8 mouse cellular contexts compared by ENCODE assay signal in the genomic region with DNA sequence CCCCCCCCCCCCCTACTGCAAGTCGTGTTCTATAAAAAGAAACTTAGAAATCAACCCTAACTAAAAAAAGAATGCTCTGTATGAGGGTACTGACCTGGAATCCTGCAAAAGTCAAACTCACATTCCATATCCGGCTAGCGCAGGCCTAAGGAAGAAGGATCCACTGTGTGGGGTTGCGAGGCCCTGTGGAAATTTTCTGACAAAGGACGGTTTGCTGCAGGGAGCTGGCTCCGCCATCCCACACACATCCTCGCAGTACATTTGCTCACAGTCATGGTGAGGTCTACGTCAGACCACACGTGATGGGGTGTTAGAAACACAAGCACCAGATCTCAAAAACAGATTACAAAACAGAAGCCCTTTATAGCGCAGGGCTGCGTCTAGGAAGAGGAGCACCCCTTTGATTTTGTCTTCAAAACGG. TPM values are rescaled to one million over a fixed set of nuclear protein-coding genes. Genes with fewer than 3 reads are reported as not detected.
DNase-seq lines count a peak whose midpoint lies in the region; ATAC-seq and TF ChIP-seq lines count a peak whose summit lies in the region.

No protein-coding gene starts in this region.

- no peak overlapping the region for H3K4me3 ChIP-seq in heart, adult 2 months
- no peak overlapping the region for H3K4me3 ChIP-seq in brown adipose tissue, adult 24 weeks (ENCODE audit: insufficient read depth, low read depth, low read length)
- H3K4me3 ChIP-seq in midbrain, embryonic 16.5 days (ENCODE audit: low read depth, low read length): no peak overlapping the region
- no peak overlapping the region for H3K4me3 ChIP-seq in forebrain, embryonic 14.5 days (ENCODE audit: low read depth, low read length)
- no peak overlapping the region for H3K4me3 ChIP-seq in forebrain, postnatal 0 days (ENCODE audit: low read depth, low read length)

- H3K4me1 ChIP-seq in heart, adult 2 months (ENCODE audit: control insufficient read depth, insufficient read depth, low read length): peaks cover 7% of the 10 kb centered on the region
- H3K4me1 ChIP-seq in brown adipose tissue, adult 24 weeks (ENCODE audit: control insufficient read depth, insufficient read depth, insufficient read length, low read length): peaks cover 2% of the 10 kb centered on the region; the same call in 1 of the 2 replicates
- H3K4me1 ChIP-seq in midbrain, embryonic 16.5 days (ENCODE audit: control insufficient read depth, insufficient read depth, low read length): no peaks in the 10 kb centered on the region
- no peaks in the 10 kb centered on the region for H3K4me1 ChIP-seq in forebrain, embryonic 14.5 days (ENCODE audit: control insufficient read depth, insufficient read depth, low read length)
- H3K4me1 ChIP-seq in forebrain, postnatal 0 days (ENCODE audit: insufficient read depth): no peaks in the 10 kb centered on the region

- peaks cover 1% of the 10 kb centered on the region; the same call in 1 of the 2 replicates for H3K79me2 ChIP-seq in heart, adult 2 months (replicated peaks; ENCODE audit: control insufficient read depth, insufficient read depth, low read length)

- peak; percentile 25; the same call in 1 of the 2 replicates for TF ChIP-seq EP300 in heart, adult 2 months (IDR thresholded peaks at IDR 0.05; ENCODE audit: insufficient read depth, low read depth, low read length)

- TF ChIP-seq POLR2A in heart, adult 2 months (IDR thresholded peaks at IDR 0.05; ENCODE audit: insufficient read depth, low read depth, low read length): no peak

- peak overlapping the region; percentile 48; the same call in 1 of the 2 replicates for H3K9ac ChIP-seq in heart, adult 2 months (ENCODE audit: low read depth, low read length)
- no peak overlapping the region for H3K9ac ChIP-seq in midbrain, embryonic 16.5 days (ENCODE audit: low read depth, low read length)
- H3K9ac ChIP-seq in forebrain, embryonic 14.5 days (ENCODE audit: low read length): no peak overlapping the region
- H3K9ac ChIP-seq in forebrain, postnatal 0 days: no peak overlapping the region

- H3K4me2 ChIP-seq in midbrain, embryonic 16.5 days (ENCODE audit: low read length): no peak overlapping the region
- no peak overlapping the region for H3K4me2 ChIP-seq in forebrain, embryonic 14.5 days (ENCODE audit: low read length)
- H3K4me2 ChIP-seq in forebrain, postnatal 0 days (ENCODE audit: low read depth): no peak overlapping the region

- WGBS in heart, adult 2 months: 38% methylated on average over 12 of the region's 12 CpGs
- WGBS in midbrain, embryonic 16.5 days: 80% methylated on average over 12 of the region's 12 CpGs
- WGBS in forebrain, embryonic 14.5 days: 86% methylated on average over 12 of the region's 12 CpGs
- WGBS in forebrain, postnatal 0 days: 81% methylated on average over 12 of the region's 12 CpGs

- peak in 1 of 2 experiments; percentile 40 for DNase-seq in heart, adult 2 months
- DNase-seq in heart, postnatal 25 days (ENCODE audit: low spot score): no peak
- DNase-seq in kidney, postnatal 25 days: peak; percentile 39 to 66
- DNase-seq in right cerebral cortex, postnatal 25 days: peak; percentile 78
- DNase-seq in forebrain, embryonic 14.5 days (ENCODE audit: low spot score): no peak
- no peak for DNase-seq in forebrain, postnatal 0 days

- H3K36me3 ChIP-seq in heart, adult 2 months (ENCODE audit: control insufficient read depth, insufficient read depth, low read length): no peaks in the 10 kb centered on the region
- peaks cover 8% of the 10 kb centered on the region for H3K36me3 ChIP-seq in midbrain, embryonic 16.5 days (ENCODE audit: control insufficient read depth, insufficient read depth, low read length)
- no peaks in the 10 kb centered on the region; the same call in 1 of the 2 replicates for H3K36me3 ChIP-seq in forebrain, embryonic 14.5 days (ENCODE audit: control insufficient read depth, insufficient read depth, low read length)
- H3K36me3 ChIP-seq in forebrain, postnatal 0 days (ENCODE audit: insufficient read depth): 0 out of 2 replicates have a peak, but pooled peaks cover 8% of the 10 kb centered on the region

- no peak for TF ChIP-seq CTCF in heart, adult 2 months (IDR thresholded peaks at IDR 0.05)
- no peak for TF ChIP-seq CTCF in forebrain, postnatal 0 days (IDR thresholded peaks at IDR 0.05; ENCODE audit: low read depth)

- H3K9me3 ChIP-seq in midbrain, embryonic 16.5 days (replicated peaks; ENCODE audit: control insufficient read depth, low read length, poor library complexity, severe bottlenecking): peaks cover 3% of the 10 kb centered on the region; the same call in 1 of the 2 replicates
- peaks cover 6% of the 10 kb centered on the region; the same call in 1 of the 2 replicates for H3K9me3 ChIP-seq in forebrain, embryonic 14.5 days (replicated peaks; ENCODE audit: control insufficient read depth, low read length)
- H3K9me3 ChIP-seq in forebrain, postnatal 0 days (ENCODE audit: low read length): 0 out of 2 replicates have a peak, but pooled peaks cover 5% of the 10 kb centered on the region

- no peak for ATAC-seq in midbrain, embryonic 16.5 days
- ATAC-seq in forebrain, embryonic 14.5 days: no peak
- no peak; the same call in 1 of the 2 replicates for ATAC-seq in forebrain, postnatal 0 days

- no peaks in the 10 kb centered on the region for H3K27me3 ChIP-seq in heart, adult 2 months (ENCODE audit: control insufficient read depth, insufficient read depth, low read length)
- H3K27me3 ChIP-seq in midbrain, embryonic 16.5 days (ENCODE audit: control insufficient read depth, insufficient read depth, low read depth, low read length): no peaks in the 10 kb centered on the region
- no peaks in the 10 kb centered on the region for H3K27me3 ChIP-seq in forebrain, embryonic 14.5 days (replicated peaks; ENCODE audit: control insufficient read depth, insufficient read depth, low read length)
- H3K27me3 ChIP-seq in forebrain, postnatal 0 days (ENCODE audit: insufficient read depth, low read length): no peaks in the 10 kb centered on the region

- H3K27ac ChIP-seq in heart, adult 2 months: peak overlapping the region; percentile 95
- H3K27ac ChIP-seq in brown adipose tissue, adult 24 weeks (replicated peaks; ENCODE audit: low read depth, low read length): 0 out of 2 replicates have a peak overlapping the region, but pooled peaks have one; percentile 23
- no peak overlapping the region for H3K27ac ChIP-seq in midbrain, embryonic 16.5 days (ENCODE audit: low read length)
- no peak overlapping the region for H3K27ac ChIP-seq in forebrain, embryonic 14.5 days (ENCODE audit: low read depth, low read length)
- H3K27ac ChIP-seq in forebrain, postnatal 0 days (ENCODE audit: low read depth, low read length): no peak overlapping the region

- intact Hi-C loops in heart, adult 2 months (cut with DNase I): no loop called here
- intact Hi-C loops in heart, postnatal 25 days (cut with DNase I): no loop called here

RNA-seq across cellular contexts. Expression of a gene that starts 56.5 kb away (rescaled TPM):
- 10 to 100 TPM; 42.3 to 43.5 TPM for total RNA-seq in heart, adult 2 months (2021)
- 9.0 and 16.0 TPM in 2 replicates for polyA plus RNA-seq in heart, adult 2 months (2012; rRNA removed)
- 10 to 100 TPM; 32.5 to 37.7 TPM for total RNA-seq in heart, postnatal 25 days (2021)
- 16.8 and 18.7 TPM in 2 replicates for polyA plus RNA-seq in brown adipose tissue, adult 24 weeks (2012; ENCODE audit: insufficient read depth, insufficient read length, missing spikeins)
- polyA plus RNA-seq in midbrain, embryonic 16.5 days (2015; fragmentation: Nextera tagmentation; extraction: Ambion mirVana): 57.1 and 58.1 TPM in 2 replicates
- polyA plus RNA-seq in forebrain, embryonic 14.5 days (2014; fragmentation: Nextera tagmentation; extraction: Ambion mirVana): 36.7 and 50.1 TPM in 2 replicates
- 57.6 and 68.3 TPM in 2 replicates for total RNA-seq in forebrain, postnatal 0 days (2014; rRNA removed)
- polyA plus RNA-seq in forebrain, postnatal 0 days (2015; fragmentation: Nextera tagmentation; extraction: Ambion mirVana): 31.8 and 44.2 TPM in 2 replicates

Comparison
In these comparisons a context has a peak if more than half of its experiments do, and no peak if none do; other contexts are left out.
1. DNase-seq: peak in kidney, postnatal 25 days (2 of 2) and right cerebral cortex, postnatal 25 days (single experiment); none in heart, postnatal 25 days (single experiment), forebrain, embryonic 14.5 days (single experiment) and forebrain, postnatal 0 days (single experiment).
2. H3K27ac ChIP-seq: peak in heart, adult 2 months (single experiment) and brown adipose tissue, adult 24 weeks (single experiment); none in midbrain, embryonic 16.5 days (single experiment), forebrain, embryonic 14.5 days (single experiment) and forebrain, postnatal 0 days (single experiment).